Mouse (Mus musculus): ENCODE measurements around the gene Zfp52.

Zfp52 gene

GRCm38 (mm10) chr17:21535096-21536001, at the start of gene Zfp52:
Gene Zfp52 (plus strand): TSS chr17:21535539.
- peak; percentile 59 to 68 for DNase-seq

GRCm38 (mm10) chr17:21488760-21489499, 46.4 kb upstream of the Zfp52 start, which contains the start of gene Zfp53:
Gene Zfp53 (plus strand): TSS chr17:21488998.
- peak; percentile 79 to 82 for DNase-seq

- DNase-seq: no peak
These were observed 45.8 kb upstream of the Zfp52 start for GRCm38 (mm10) chr17:21489500-21490001.

GRCm38 (mm10) chr17:21501365-21501764, 34.0 kb upstream of the Zfp52 start:
- no peak for DNase-seq

- DNase-seq: no peak
These were observed 30.8 kb upstream of the Zfp52 start for GRCm38 (mm10) chr17:21504524-21504923.

- no peak for DNase-seq
These were observed 29.1 kb upstream of the Zfp52 start for GRCm38 (mm10) chr17:21506258-21506657.

GRCm38 (mm10) chr17:21509756-21510155, 25.6 kb upstream of the Zfp52 start:
- no peak for DNase-seq

GRCm38 (mm10) chr17:21515403-21516105, 19.8 kb upstream of the Zfp52 start:
- DNase-seq: peak; percentile 74

- DNase-seq: peak; percentile 54 to 59
These were observed 18.9 kb upstream of the Zfp52 start for GRCm38 (mm10) chr17:21516201-21517129.

GRCm38 (mm10) chr17:21517130-21517671, 18.1 kb upstream of the Zfp52 start:
- DNase-seq: no peak

GRCm38 (mm10) chr17:21526270-21526669, 9.1 kb upstream of the Zfp52 start:
- DNase-seq: no peak

GRCm38 (mm10) chr17:21530645-21531330, 4.6 kb upstream of the Zfp52 start:
- no peak for DNase-seq

- peak in 1 of 2 experiments; percentile 36 for DNase-seq
These were observed 3.7 kb upstream of the Zfp52 start for GRCm38 (mm10) chr17:21531621-21532020.

GRCm38 (mm10) chr17:21532101-21532951, 3.0 kb upstream of the Zfp52 start:
- peak; percentile 80 to 81 for DNase-seq

GRCm38 (mm10) chr17:21533961-21534360, 1.4 kb upstream of the Zfp52 start:
- DNase-seq: peak in 1 of 2 experiments; percentile 12

GRCm38 (mm10) chr17:21534460-21535095, 761 bp upstream of the Zfp52 start:
- peak; percentile 43 to 77 for DNase-seq

- DNase-seq: no peak
These were observed 757 bp downstream of the Zfp52 start for GRCm38 (mm10) chr17:21536096-21536495.

GRCm38 (mm10) chr17:21536676-21537075, 1.3 kb downstream of the Zfp52 start:
- DNase-seq: no peak

- peak; percentile 20 to 35 for DNase-seq
These were observed 22.5 kb downstream of the Zfp52 start for GRCm38 (mm10) chr17:21557831-21558230.

Data from cerebellum, postnatal 14 days (tissue).